Mouse (Mus musculus): ENCODE measurements at regions not wholly inside any gene's neighbourhood (a gene's known extent, or its start where the extent isn't known, plus 50 kb on each side); places are given as distances from the start of the nearest gene placed in this dataset.

GRCm38 (mm10) chr8:128204803-128205202 is 153.6 kb upstream of the Nrp1 start:
- no peak for ATAC-seq (ENCODE audit: low read depth)
- Histone ChIP-seq H3K27ac (replicated peaks) (no peak overlapping the region), H3K4me1 (replicated peaks) (no peaks in the 10 kb centered on the region), H3K4me2 (no peak overlapping the region), H3K9me3 (no peaks in the 10 kb centered on the region), H3K4me3 (no peak overlapping the region), H3K36me3 (no peaks in the 10 kb centered on the region), H3K27me3 (no peaks in the 10 kb centered on the region), H3K9ac (no peak overlapping the region)
- 86% methylated on average over 3 of the region's 3 CpGs for WGBS

DNA sequence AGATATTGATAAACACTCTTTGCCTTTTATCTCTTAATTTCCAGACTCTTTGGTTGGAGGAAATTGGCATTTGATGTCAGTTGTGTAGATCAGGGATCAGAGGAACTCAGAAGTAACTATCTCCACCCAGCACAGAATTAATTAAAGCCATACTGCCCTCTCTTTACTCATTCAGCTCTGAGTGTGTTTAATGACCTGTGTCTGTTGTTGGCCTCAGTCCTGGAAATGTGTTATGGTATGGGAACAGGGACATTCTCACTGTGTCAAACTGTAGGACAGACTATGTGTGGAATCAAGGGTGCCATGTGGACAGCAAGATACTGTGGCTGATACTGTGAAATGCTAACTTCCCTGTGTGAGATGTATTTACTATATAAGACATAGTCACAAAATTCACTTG is 151.3 kb upstream of the Nrp1 start:
- ATAC-seq (ENCODE audit: low read depth) = no peak

DNA sequence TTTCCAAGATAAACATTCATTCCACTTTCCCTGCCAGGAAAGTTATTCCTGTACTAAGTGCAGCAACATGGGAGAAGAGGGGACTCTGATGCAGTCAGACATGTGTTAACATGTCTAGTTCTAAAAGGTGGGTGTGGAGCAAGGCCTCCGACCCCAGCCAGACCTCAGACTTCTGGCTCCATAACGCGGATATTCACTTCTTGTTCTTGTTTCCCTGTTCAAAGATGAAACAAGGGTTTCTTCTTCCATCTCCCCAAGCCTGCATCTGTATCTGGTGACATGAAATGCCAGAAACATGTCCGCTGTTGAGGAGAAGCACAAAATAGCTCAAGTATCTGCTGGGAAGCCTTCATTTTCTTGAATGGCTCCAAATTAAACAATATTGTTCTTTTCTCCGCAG is 147.6 kb upstream of the Nrp1 start:
- no peak overlapping the region for H3K4me3 ChIP-seq
- no peak overlapping the region for H3K27ac ChIP-seq (replicated peaks)
- H3K4me2 ChIP-seq = no peak overlapping the region
- H3K27me3 ChIP-seq = no peaks in the 10 kb centered on the region
- WGBS = 86% methylated on average over 5 of the region's 5 CpGs
- ATAC-seq (ENCODE audit: low read depth) = no peak
- H3K9me3 ChIP-seq = no peaks in the 10 kb centered on the region
- no peaks in the 10 kb centered on the region for H3K4me1 ChIP-seq (replicated peaks)
- no peak overlapping the region for H3K9ac ChIP-seq
- no peaks in the 10 kb centered on the region for H3K36me3 ChIP-seq

More for the DNA sequence above, 151.3 kb upstream of the Nrp1 start:
- H3K9me3 ChIP-seq = no peaks in the 10 kb centered on the region
- H3K36me3 ChIP-seq = no peaks in the 10 kb centered on the region
- H3K4me1 ChIP-seq (replicated peaks) = no peaks in the 10 kb centered on the region
- H3K27me3 ChIP-seq = no peaks in the 10 kb centered on the region
- no peak overlapping the region for H3K4me2 ChIP-seq
- no peak overlapping the region for H3K4me3 ChIP-seq
- no peak overlapping the region for H3K27ac ChIP-seq (replicated peaks)
- H3K9ac ChIP-seq = no peak overlapping the region

- 88% methylated on average over 3 of the region's 3 CpGs for WGBS
- H3K36me3 ChIP-seq = no peaks in the 10 kb centered on the region
- H3K9me3 ChIP-seq = no peaks in the 10 kb centered on the region
- no peak for ATAC-seq (ENCODE audit: low read depth)
- no peaks in the 10 kb centered on the region for H3K4me1 ChIP-seq (replicated peaks)
- H3K4me3 ChIP-seq = no peak overlapping the region
- H3K4me2 ChIP-seq = no peak overlapping the region
- H3K27ac ChIP-seq (replicated peaks) = no peak overlapping the region
- no peaks in the 10 kb centered on the region for H3K27me3 ChIP-seq
- H3K9ac ChIP-seq = no peak overlapping the region
Measured at GRCm38 (mm10) chr8:128212223-128212622, 146.2 kb upstream of the Nrp1 start.

- H3K4me1 ChIP-seq (replicated peaks) = no peaks in the 10 kb centered on the region
- H3K36me3 ChIP-seq = no peaks in the 10 kb centered on the region
- H3K27me3 ChIP-seq = no peaks in the 10 kb centered on the region
- no peak for ATAC-seq (ENCODE audit: low read depth)
- H3K9me3 ChIP-seq = no peaks in the 10 kb centered on the region
- no peak overlapping the region for H3K4me3 ChIP-seq
- H3K9ac ChIP-seq = no peak overlapping the region
- no peak overlapping the region for H3K4me2 ChIP-seq
- WGBS = 80% methylated on average over 2 of the region's 2 CpGs
- no peak overlapping the region for H3K27ac ChIP-seq (replicated peaks)
Measured at GRCm38 (mm10) chr8:128214256-128214655, 144.1 kb upstream of the Nrp1 start.

DNA sequence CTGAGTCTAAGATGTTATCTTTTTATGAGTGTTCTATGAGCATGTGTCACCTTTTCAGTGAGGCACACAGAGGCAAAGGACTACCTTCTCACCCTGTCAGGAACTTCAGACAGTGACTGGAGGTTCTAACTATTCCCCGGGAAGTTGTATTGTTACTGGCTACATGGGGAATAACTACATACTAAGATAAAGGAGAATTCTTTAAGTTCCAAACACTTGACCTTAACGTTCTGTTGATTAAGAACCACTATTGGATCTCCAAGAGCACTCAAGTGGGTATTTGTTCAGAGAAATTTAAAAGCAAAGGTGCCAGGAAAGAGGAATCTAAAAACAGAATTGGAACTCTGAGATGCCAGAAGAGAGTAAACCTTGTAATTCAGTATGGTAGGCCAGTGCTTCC is 139.5 kb upstream of the Nrp1 start:
- H3K4me1 ChIP-seq (replicated peaks) = no peaks in the 10 kb centered on the region
- no peak overlapping the region for H3K9ac ChIP-seq
- no peak overlapping the region for H3K4me3 ChIP-seq
- no peak overlapping the region for H3K27ac ChIP-seq (replicated peaks)
- no peak overlapping the region for H3K4me2 ChIP-seq
- no peaks in the 10 kb centered on the region for H3K36me3 ChIP-seq
- ATAC-seq (ENCODE audit: low read depth) = no peak
- no peaks in the 10 kb centered on the region for H3K9me3 ChIP-seq
- 91% methylated on average over 2 of the region's 2 CpGs for WGBS
- no peaks in the 10 kb centered on the region for H3K27me3 ChIP-seq

- Histone ChIP-seq H3K9ac (no peak overlapping the region), H3K36me3 (no peaks in the 10 kb centered on the region), H3K27ac (replicated peaks) (no peak overlapping the region), H3K4me1 (replicated peaks) (no peaks in the 10 kb centered on the region), H3K4me3 (no peak overlapping the region), H3K9me3 (no peaks in the 10 kb centered on the region), H3K27me3 (no peaks in the 10 kb centered on the region), H3K4me2 (no peak overlapping the region)
- no peak for ATAC-seq (ENCODE audit: low read depth)
Measured at GRCm38 (mm10) chr8:128219539-128219938, 138.9 kb upstream of the Nrp1 start.

DNA sequence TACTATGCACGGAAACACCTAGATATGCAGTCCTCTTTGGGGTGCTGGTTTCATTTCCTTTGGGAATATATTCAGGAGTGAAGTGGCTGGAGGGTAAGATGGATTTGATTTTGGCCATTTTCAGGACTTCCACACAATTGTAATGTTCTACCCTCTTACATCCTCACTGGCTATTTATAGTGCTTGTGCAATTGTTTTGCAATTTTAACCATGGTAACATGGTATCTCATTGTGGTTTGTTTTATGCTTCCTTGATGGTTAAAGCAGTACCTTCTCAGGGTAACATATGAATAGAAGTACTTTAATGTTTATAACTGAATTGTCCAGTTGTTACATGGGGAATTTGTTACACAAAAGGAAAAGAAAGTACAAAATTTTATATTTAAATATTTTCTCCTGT is 135.3 kb upstream of the Nrp1 start:
- 88% methylated on average over 1 of the region's 1 CpGs for WGBS
- Histone ChIP-seq H3K4me1 (replicated peaks) (no peaks in the 10 kb centered on the region), H3K27ac (replicated peaks) (no peak overlapping the region), H3K9me3 (no peaks in the 10 kb centered on the region), H3K36me3 (no peaks in the 10 kb centered on the region), H3K4me3 (no peak overlapping the region), H3K27me3 (no peaks in the 10 kb centered on the region), H3K9ac (no peak overlapping the region), H3K4me2 (no peak overlapping the region)
- ATAC-seq (ENCODE audit: low read depth) = no peak

DNA sequence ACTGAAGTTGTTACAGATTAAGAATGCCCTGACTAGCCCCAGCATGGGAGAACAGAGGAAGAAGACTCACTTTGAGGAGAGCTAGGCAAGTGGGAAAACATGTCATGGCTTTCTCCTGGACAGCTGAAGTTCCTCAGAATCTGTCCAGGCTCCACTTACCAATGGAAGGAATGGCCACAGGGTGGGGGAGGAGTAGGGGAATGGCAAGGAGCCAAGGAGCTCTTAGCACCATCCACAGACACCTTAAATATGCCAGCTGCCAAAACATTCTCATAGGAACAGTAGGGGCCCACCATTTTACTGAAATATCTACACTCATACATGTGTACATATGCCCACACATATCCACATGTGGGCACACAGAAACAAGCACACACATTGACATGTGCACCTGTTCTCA is 134.9 kb upstream of the Nrp1 start:
- Histone ChIP-seq H3K4me1 (replicated peaks) (no peaks in the 10 kb centered on the region), H3K27ac (replicated peaks) (no peak overlapping the region), H3K9ac (no peak overlapping the region), H3K27me3 (no peaks in the 10 kb centered on the region), H3K36me3 (no peaks in the 10 kb centered on the region), H3K9me3 (no peaks in the 10 kb centered on the region), H3K4me3 (no peak overlapping the region), H3K4me2 (no peak overlapping the region)
- ATAC-seq (ENCODE audit: low read depth) = no peak

DNA sequence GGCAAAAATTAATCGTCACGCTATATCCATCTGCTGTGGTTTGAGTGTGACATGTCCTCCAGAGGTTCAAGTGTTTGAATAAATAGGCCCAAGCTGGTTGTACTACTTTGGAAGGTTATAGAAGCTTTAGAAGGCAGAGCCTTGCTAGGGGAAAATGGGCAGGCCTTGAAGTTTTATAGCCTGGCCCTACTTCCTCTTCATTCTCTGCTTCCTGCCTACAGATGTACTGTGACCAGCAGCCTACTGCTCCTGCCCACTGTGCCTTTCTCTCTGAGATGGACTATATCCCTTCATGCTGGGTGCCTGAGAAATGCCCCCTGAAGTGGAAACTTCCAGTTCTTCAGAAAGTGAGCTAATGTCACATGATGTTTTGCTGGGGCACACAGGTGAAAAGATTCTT is 133.3 kb upstream of the Nrp1 start:
- H3K36me3 ChIP-seq = no peaks in the 10 kb centered on the region
- 93% methylated on average over 2 of the region's 2 CpGs for WGBS
- no peak overlapping the region for H3K9ac ChIP-seq
- no peaks in the 10 kb centered on the region for H3K9me3 ChIP-seq
- H3K4me1 ChIP-seq (replicated peaks) = no peaks in the 10 kb centered on the region
- H3K27me3 ChIP-seq = no peaks in the 10 kb centered on the region
- H3K4me3 ChIP-seq = no peak overlapping the region
- no peak overlapping the region for H3K27ac ChIP-seq (replicated peaks)
- no peak overlapping the region for H3K4me2 ChIP-seq
- no peak for ATAC-seq (ENCODE audit: low read depth)

DNA sequence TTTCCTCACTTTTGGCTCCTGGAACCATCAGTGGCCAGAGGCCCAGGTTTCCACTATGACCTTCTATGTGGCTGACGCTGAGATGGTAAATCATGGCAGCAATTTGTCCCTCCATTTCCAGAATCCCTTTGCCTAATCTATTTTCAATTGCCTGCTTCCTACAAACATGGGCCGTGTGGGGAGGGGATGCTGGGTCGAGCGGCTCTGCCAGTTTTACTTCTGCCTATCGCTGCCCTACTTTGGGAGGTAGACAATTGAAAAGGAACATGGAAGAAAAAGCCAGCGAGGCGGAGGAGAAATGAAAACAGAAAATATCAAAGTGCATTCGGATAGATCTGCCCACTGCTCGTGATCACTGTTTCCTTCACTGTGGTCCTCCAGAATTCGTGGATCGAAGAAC is 123.3 kb upstream of the Nrp1 start:
- no peak overlapping the region for H3K9ac ChIP-seq
- H3K4me2 ChIP-seq = no peak overlapping the region
- H3K27ac ChIP-seq (replicated peaks) = no peak overlapping the region
- ATAC-seq (ENCODE audit: low read depth) = no peak
- 60% methylated on average over 11 of the region's 11 CpGs for WGBS
- no peaks in the 10 kb centered on the region for H3K27me3 ChIP-seq
- no peaks in the 10 kb centered on the region for H3K9me3 ChIP-seq
- H3K4me1 ChIP-seq (replicated peaks) = no peaks in the 10 kb centered on the region
- H3K4me3 ChIP-seq = no peak overlapping the region
- no peaks in the 10 kb centered on the region for H3K36me3 ChIP-seq

- H3K4me2 ChIP-seq = no peak overlapping the region
- no peaks in the 10 kb centered on the region for H3K9me3 ChIP-seq
- no peak for ATAC-seq (ENCODE audit: low read depth)
- no peaks in the 10 kb centered on the region for H3K27me3 ChIP-seq
- no peak overlapping the region for H3K27ac ChIP-seq (replicated peaks)
- no peaks in the 10 kb centered on the region for H3K4me1 ChIP-seq (replicated peaks)
- no peak overlapping the region for H3K4me3 ChIP-seq
- 70% methylated on average over 5 of the region's 5 CpGs for WGBS
- H3K9ac ChIP-seq = no peak overlapping the region
- H3K36me3 ChIP-seq = no peaks in the 10 kb centered on the region
Measured at GRCm38 (mm10) chr8:128235527-128235926, 122.9 kb upstream of the Nrp1 start.

DNA sequence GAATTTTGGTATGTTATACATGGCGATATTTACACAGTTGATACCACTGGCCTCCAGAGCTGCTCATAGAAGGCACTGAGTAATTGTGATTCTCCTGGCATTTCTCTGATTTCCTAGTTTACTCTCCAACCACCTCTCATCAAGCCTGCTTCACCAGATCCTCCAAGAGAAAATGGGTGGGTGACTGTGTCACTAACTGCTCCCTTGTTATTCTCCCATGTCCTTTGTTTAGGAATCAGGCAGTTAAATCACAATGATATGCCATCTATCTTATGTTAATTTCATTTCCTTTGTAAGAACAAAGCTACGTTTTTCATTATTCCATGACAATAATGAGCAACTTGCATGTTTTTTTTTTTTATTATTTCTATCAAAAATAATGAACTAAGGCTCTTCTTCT is 122.3 kb upstream of the Nrp1 start:
- no peak for ATAC-seq (ENCODE audit: low read depth)
- H3K27me3 ChIP-seq = no peaks in the 10 kb centered on the region
- H3K4me3 ChIP-seq = no peak overlapping the region
- H3K4me1 ChIP-seq (replicated peaks) = no peaks in the 10 kb centered on the region
- WGBS = 82% methylated on average over 2 of the region's 2 CpGs
- no peak overlapping the region for H3K9ac ChIP-seq
- H3K4me2 ChIP-seq = no peak overlapping the region
- H3K36me3 ChIP-seq = no peaks in the 10 kb centered on the region
- no peak overlapping the region for H3K27ac ChIP-seq (replicated peaks)
- H3K9me3 ChIP-seq = no peaks in the 10 kb centered on the region

GRCm38 (mm10) chr8:128238948-128239347 is 119.5 kb upstream of the Nrp1 start:
- WGBS = 81% methylated on average over 2 of the region's 2 CpGs
- no peak for ATAC-seq (ENCODE audit: low read depth)
- no peaks in the 10 kb centered on the region for H3K27me3 ChIP-seq
- no peaks in the 10 kb centered on the region for H3K9me3 ChIP-seq
- H3K4me1 ChIP-seq (replicated peaks) = no peaks in the 10 kb centered on the region
- no peak overlapping the region for H3K4me2 ChIP-seq
- no peaks in the 10 kb centered on the region for H3K36me3 ChIP-seq
- H3K27ac ChIP-seq (replicated peaks) = no peak overlapping the region
- H3K9ac ChIP-seq = no peak overlapping the region
- no peak overlapping the region for H3K4me3 ChIP-seq

All from neural tube, embryonic 13.5 days (tissue).